Mouse (Mus musculus): ENCODE results near the gene Inpp1.

Inpp1 gene

DNA sequence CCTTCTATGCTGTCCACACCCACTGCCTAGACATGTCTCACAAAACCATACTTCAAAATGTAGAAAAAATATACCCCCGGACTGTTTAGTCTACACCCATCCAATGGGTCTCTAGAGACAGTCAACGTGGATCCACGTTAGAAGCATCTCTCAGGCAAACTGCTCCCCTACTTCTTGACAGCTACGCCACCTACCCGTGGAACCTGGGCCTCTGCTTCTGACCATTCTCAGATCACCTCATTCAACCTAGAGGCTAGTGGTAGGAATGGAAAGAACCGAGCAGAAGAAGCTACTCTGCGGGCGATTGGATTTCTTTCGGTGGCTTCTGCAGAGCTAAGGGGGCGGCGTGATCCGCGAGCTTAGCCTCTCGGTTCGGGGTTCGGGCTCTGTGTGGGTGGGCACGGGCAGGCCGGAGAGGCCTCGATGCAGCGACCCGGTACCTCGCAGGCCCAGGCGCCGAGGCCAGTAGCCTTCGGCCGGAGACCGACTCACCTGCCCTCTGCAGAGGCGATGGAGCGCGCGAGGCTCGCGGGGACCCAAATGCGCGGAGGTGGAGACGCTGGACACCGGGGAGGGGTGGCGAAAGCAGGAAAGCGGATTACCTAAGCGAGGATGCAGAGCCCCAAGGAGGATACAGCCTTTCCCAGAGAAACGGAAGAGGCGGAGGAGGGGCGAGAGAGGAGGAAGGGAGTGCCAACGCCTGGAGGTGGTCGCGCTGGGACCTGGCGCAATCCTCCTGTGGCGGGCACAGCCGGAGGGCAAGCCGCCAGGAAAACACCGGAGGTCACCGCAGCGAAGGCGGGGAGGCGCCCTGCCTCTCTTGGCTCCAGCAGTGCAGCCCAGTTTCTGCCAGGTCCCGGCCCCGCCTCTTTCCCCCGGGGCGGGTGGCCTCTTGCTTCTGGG is at the start of gene Inpp1:
Gene Inpp1, minus strand, starts transcription at position 779 of the 903 bp plus-strand sequence.
- DNase-seq (ENCODE audit: low read depth) = peak; percentile 90

DNA sequence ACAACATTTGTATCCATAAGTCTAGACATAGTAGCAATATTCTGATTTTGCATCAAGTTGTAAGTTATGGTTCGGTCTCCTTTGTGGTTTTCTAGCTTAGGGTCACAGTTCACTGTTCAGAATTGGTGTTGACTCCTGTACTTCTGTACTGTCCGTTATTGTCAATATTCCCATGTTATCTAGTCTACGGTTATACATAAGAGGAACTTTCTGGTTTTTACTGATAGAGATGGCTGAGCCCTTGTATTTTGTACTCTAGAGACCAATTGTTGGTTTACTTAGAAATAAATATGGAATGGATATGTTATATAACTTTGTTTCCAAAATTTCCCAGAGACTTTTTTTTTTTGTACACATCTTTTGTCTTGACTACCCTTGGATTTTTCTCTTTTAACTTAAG is 48.5 kb upstream of the Inpp1 start:
- no peak for DNase-seq (ENCODE audit: low read depth)

DNA sequence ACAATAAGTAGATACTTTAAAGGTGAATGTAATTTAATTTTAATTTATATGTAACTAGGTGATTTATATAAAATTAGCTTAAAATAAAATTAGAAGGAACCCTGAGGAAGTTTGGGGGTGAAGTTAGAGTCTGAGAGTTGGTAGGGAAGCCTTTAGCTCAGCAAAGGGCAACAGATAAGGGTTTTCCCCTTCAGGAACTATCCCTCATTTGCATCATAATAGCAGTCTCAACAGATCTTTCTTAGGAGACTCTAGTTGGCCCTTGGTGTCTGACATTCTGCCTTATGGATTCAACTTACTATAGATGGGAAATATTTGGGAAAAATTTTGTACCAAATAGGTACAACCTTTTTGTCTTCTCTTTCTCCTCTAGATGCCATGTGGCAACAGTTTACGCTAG is 46.7 kb upstream of the Inpp1 start:
- no peak for DNase-seq (ENCODE audit: low read depth)

DNA sequence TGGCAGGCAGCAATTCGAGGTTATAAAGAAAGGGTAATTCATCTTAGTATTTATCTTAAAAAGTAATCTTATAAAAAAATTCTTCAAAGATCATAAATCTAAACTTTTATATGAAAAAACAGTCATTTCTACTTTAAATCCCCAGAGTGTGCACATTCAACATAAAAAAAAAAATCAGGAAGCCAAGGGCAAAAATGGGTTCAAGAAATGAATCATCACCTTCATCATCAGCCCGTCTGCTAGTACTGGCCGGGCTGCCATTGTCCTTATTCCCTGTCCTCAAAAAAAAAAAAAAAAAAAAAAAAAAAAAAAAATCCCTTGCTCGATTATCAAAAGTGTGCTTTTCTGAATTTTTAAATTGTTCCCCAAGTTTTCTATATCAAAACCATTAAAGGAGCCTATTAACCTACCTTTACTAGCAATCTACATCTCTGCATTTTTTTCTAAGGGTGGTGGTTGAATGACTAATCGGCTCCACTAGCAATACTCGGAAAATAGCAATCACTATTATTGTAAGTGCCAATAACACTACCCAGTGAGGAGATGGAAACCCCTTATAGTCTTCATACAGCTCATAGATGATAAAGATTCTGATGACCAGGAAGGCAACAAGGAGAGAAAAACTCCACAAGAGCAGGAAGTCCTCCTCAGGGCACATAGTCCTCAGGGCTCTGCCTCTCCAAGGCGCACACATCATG is 38.6 kb upstream of the Inpp1 start:
- peak; percentile 61 for DNase-seq (ENCODE audit: low read depth)

DNA sequence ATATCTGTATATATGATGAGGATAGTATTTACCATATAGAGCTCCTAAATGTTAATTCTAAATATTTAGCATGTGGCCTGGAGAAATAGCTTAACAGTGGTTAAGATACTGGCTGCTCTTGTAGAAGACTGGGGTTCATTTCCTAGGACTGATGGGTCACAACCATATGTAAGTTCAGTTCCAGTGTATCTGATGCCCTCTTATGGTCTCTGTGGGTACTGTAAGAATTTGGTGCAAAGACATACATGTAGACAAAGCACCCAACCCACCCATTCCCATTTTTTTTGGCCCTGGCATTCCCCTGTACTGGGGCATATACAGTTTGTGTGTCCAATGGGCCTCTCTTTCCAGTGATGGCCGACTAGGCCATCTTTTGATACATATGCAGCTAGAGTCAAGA is 36.5 kb upstream of the Inpp1 start:
- peak; percentile 81 for DNase-seq (ENCODE audit: low read depth)

DNA sequence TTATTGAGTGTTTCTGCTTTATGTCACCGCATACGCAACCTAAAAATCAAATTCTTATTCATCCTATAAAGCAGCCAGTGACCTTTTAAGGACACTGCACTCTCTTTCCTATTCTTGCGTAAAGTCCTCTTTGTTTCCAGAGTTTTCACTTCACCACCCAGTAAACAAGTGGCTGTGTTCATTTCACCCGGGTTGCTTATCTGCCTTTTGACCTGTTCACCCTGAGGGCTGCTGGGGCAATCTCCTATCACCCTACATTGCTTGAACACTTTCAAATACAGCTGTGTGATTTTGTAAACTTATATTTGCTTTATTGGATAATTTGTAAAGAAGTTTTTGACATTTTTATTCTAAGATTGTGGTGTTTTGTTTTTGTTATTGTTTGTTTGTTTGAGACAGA is 31.9 kb upstream of the Inpp1 start:
- DNase-seq (ENCODE audit: low read depth) = no peak

DNA sequence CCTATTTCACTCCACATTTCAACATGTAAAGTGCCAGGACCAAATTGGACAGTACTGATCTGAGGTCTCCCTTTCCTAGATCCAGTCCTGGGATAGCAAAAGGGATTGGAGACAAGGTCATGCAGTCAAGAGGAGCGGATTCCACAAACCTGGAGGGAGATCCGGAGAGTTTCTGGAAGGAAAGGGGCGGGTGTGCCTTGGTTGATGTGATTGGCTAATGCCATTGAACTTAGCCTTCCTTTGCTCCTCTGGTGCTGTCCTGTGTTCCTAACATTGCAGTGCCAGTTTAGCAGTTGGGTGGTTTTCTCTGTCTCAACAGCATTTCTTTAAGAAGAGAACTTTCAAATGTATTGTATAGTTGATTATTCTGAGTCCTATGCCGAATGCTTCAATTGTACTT is 29.1 kb upstream of the Inpp1 start:
- DNase-seq (ENCODE audit: low read depth) = no peak

- peak; percentile 99 for DNase-seq (ENCODE audit: low read depth)
Measured at GRCm38 (mm10) chr1:52844782-52845665, 27.5 kb upstream of the Inpp1 start, which contains the start of gene Hibch. Gene Hibch, plus strand, starts transcription at chr1:52844929.

DNA sequence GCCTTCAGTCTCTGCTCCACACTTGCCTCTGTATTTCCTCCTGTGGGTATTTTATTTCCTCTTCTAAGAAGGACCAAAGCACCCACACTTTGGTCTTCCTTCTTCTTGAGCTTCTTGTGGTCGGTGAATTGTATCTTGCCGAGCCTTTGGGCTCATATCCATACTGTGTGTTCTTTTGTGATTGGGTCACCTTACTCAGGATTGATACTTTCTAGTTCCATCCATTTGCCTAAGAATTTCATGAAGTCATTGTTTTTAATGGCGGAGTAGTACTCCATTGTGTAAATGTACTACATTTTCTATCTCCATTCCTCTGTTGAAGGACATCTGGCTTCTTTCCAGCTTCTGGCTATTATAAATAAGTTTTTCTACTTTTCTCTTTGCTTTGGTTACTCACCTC is 26.9 kb upstream of the Inpp1 start:
- DNase-seq (ENCODE audit: low read depth) = no peak

- no peak for DNase-seq (ENCODE audit: low read depth)
Measured at GRCm38 (mm10) chr1:52839099-52839498, 21.6 kb upstream of the Inpp1 start.

DNA sequence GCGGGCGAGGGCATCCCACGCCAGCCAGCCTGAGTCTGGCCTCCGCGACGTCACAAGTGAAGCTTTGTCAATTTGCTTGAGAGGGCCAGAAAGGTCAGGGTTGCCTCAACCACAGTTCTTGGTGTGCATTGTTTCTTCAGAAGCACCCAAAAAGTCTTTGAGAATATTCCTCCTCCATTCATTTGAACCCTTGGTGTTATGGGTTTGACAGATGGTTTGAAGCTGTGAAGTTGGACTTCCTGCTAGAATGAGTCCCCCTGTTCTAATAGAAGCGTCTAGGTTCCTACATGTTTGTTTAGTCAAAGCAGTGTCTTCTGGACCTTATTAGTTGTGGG is 292 bp upstream of the Inpp1 start:
- no peak for DNase-seq (ENCODE audit: low read depth)

DNA sequence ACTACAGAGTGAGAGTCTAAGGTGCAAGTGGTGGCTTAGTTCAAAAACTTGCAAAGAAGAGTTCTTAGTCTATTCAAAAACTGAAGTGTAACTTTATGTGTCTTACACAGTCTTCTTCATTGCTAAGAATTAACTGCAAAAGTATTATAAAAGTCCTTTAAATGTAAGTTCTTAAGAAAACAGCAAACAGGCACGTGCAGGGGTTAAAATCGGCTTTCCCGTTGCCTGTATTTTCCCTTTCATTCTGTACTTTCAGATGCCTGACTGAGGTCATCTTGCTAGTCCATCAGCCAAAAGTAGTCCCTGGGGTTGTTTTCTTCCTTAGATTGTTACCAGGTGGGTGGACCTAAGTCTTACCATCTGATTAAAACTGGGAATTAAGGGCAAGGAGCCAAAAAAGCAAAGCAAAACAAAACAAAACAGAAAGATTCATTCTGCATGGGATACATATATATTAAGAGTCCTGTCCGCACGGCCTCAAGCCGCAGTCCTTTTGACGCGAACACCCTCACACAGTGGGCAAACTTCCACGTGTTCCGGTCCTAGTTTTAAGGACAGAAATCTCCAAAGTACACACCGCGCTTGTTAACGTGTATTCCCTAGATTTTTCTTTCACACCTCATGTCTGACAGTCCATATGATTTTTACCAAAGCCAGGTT is 1.1 kb downstream of the Inpp1 start:
- peak; percentile 45 for DNase-seq (ENCODE audit: low read depth)

DNA sequence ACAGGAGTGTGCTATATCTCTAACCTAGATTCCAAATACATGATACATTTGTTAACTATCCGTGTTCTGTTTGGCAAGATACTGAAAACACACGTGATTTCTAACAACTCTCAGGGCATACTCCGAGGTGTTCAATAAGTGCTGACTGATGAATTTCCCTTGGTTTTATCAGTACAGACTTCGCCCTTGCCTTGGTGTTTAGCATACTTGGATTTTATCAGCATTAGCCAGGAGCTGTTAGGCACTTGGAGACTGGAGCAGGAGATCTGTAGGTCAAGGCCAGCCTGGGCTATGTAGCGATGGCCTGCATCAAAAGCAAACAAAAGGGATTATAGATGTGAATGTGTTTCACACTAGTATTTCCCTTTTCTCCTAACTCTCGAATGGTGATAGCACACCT is 9.0 kb downstream of the Inpp1 start:
- DNase-seq (ENCODE audit: low read depth) = no peak

DNA sequence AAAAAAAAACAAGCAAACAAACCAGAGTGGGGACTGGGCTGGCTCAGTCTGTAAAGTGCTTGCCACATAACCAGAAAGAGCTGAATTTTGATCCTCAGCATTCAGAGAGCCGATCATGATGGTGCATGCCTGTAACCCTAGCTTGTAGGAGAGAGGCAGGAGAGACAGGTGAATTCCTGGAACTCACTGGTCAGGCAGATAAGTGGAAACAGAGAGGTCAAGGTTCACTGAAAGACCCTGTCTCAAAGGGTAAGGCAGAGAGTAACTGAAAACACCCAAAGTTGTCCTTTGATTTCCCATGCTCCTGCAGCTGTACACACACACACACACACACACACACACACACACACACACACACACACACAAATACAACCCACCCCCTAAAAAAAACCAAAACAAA is 12.4 kb downstream of the Inpp1 start:
- DNase-seq (ENCODE audit: low read depth) = no peak

DNA sequence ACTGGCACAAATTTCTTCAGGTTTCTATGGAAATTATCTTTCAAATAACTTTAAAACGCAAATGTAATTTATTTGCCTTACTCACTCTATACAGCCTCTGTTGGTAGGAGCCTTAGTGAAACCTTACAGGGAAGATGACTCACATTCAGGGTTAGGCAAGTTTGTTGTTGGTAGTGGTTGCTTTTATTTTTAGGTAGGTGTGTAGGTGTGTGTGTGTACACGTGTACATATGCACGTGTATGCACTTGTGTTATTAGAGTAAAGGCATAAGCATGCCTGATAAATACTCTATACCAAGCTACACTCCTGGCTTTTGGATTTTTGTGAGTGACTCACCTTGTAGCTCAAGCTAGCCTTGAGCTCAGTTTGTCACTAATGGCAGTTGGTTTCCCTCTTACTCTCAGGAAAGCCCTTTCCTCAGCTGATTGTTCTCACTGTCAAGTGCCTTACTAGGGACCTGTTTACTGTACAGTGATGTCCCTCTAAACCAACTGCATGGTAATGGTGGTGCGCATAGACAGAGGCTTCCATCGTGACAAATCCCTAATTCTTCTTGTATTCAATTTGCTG is 15.0 kb downstream of the Inpp1 start:
- DNase-seq (ENCODE audit: low read depth) = peak; percentile 77

- DNase-seq (ENCODE audit: low read depth) = peak; percentile 62
Measured at GRCm38 (mm10) chr1:52801651-52802050, 15.8 kb downstream of the Inpp1 start.

- DNase-seq (ENCODE audit: low read depth) = peak; percentile 98
Measured at GRCm38 (mm10) chr1:52800340-52800740, 17.1 kb downstream of the Inpp1 start.

GRCm38 (mm10) chr1:52799772-52800171 is 17.7 kb downstream of the Inpp1 start:
- peak; percentile 80 for DNase-seq (ENCODE audit: low read depth)

DNA sequence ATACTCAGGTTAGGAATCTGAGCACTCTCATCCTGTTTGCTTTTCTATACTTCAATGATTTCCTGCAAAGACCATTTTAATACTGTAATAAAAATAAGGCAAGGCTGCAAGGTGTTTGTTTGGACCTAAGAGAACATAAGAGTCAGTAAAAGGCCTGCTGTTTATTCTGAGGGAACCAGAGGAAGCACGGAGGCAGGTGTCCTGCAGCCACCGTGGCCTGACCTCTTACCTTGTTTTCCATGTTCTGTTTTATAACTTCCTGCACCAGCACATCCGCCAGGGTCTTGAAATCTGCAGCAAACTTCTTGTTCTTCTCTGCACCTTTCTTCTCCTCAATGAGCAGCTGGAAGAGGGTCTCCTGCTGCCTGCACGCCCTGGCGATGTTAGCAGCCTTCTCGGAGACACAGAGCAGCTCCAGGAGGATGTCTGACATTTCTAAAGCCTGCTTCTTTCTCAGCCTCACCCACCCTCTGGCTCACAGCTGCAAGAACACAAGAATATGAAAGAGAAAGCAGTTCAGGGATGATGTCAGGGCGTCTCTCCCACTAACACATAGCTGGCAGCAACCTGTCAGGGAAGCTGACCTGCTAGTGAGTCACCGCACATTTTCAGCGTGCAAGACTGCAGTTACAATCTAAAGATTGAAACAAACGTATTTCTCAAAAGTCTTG is 18.3 kb downstream of the Inpp1 start:
- peak; percentile 87 for DNase-seq (ENCODE audit: low read depth)

DNA sequence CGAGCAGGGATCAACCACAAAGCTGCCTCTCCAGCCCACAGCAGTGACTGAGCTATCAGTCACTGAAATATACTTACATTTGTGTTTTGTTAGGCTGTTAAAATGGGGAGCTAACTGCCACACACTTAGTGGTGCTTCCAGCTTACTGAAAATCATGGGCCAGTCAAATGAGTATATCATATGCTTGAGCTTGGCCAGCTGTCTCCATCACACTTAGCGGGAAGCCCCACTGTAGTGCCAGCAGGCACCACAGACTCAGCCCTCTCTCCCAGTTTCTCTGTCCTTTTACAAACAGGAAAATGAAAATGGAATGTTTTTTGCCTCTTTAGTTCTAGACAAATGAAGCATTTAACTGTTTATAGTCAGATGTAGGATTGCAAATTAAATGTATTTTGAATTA is 21.6 kb downstream of the Inpp1 start:
- no peak for DNase-seq (ENCODE audit: low read depth)

DNA sequence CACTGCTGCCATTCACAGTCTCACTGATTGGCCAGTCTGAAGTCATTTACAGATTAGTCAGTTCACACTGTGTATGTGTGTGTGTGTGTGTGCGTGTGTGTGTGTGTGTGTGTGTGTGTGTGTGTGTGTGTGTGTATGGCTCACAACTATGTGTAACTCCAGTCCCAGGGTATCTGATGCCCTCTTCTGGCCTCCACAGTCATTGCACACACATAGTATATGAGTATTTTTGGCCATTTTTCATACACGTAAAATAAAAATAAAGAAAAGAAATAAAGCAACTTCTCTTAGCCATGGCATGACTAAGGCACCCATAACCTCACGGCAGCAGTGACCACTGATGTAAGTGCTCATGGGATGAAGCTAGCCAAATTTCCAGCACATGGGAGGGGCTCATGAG is 23.8 kb downstream of the Inpp1 start:
- DNase-seq (ENCODE audit: low read depth) = peak; percentile 64
